ENCODE assay signal across 18 mouse cellular contexts in genomic region chr12:70695162-70695561, GRCm38 (mm10).
DNase-seq lines count a peak whose midpoint lies in the region; TF ChIP-seq lines count a peak whose summit lies in the region.
"Had no signal": no experiment of that assay in that cellular context is flagged by ENCODE, and none has a peak within 500 bp of the region (broad histone marks: within the 10 kb centered on the region; RNA-seq: fewer than 3 reads in every experiment).

No protein-coding gene starts in this region.

- H3K4me1 ChIP-seq in bone marrow macrophage, adult 2 months (ENCODE audit: control insufficient read depth, insufficient read depth, low read length) = peaks cover 26% of the 10 kb centered on the region
- no peaks in the 10 kb centered on the region for H3K4me1 ChIP-seq in kidney, adult 2 months (ENCODE audit: control insufficient read depth, insufficient read depth, low read length)
- H3K4me1 ChIP-seq: forebrain, embryonic 12.5 days; limb, embryonic 15.5 days had no signal

- no peak for TF ChIP-seq POLR2A in bone marrow macrophage, adult 2 months (IDR thresholded peaks at IDR 0.05; ENCODE audit: borderline replicate concordance, low read depth, low read length)
- no peak for TF ChIP-seq POLR2A in kidney, adult 2 months (IDR thresholded peaks at IDR 0.05; ENCODE audit: low read depth, low read length)

- H3K36me3 ChIP-seq in kidney, adult 2 months (ENCODE audit: control insufficient read depth, insufficient read depth, low read length) = no peaks in the 10 kb centered on the region
- H3K36me3 ChIP-seq: embryonic facial prominence, embryonic 13.5 days; forebrain, embryonic 12.5 days; limb, embryonic 15.5 days; lung, embryonic 15.5 days; midbrain, embryonic 10.5 days had no signal

- no peak overlapping the region for H3K4me3 ChIP-seq in bone marrow macrophage, adult 2 months (ENCODE audit: insufficient read depth, low read length)
- no peak overlapping the region for H3K4me3 ChIP-seq in kidney, adult 2 months (ENCODE audit: insufficient read depth, low read depth, low read length)
- H3K4me3 ChIP-seq: embryonic facial prominence, embryonic 13.5 days; forebrain, embryonic 12.5 days; layer of hippocampus, adult 2 months; limb, embryonic 15.5 days; lung, embryonic 15.5 days; midbrain, embryonic 10.5 days had no signal

- peak overlapping the region; percentile 62 for H3K27ac ChIP-seq in bone marrow macrophage, adult 2 months (ENCODE audit: insufficient read depth, low read depth, low read length)
- H3K27ac ChIP-seq in kidney, adult 2 months (ENCODE audit: insufficient read depth, low read depth, low read length) = no peak overlapping the region
- H3K27ac ChIP-seq: embryonic facial prominence, embryonic 13.5 days; forebrain, embryonic 12.5 days; layer of hippocampus, adult 2 months; limb, embryonic 15.5 days; lung, embryonic 15.5 days; midbrain, embryonic 10.5 days had no signal

- H3K27me3 ChIP-seq in kidney, adult 2 months (replicated peaks; ENCODE audit: control insufficient read depth, insufficient read depth, low read length) = no peaks in the 10 kb centered on the region; the same call in 1 of the 2 replicates
- H3K27me3 ChIP-seq: embryonic facial prominence, embryonic 13.5 days; forebrain, embryonic 12.5 days; limb, embryonic 15.5 days; lung, embryonic 15.5 days had no signal

- peak; percentile 16 for DNase-seq in retina, postnatal 1 day
- DNase-seq in retina, embryonic 14.5 days (ENCODE audit: low spot score) = no peak
- peak; percentile 23 for DNase-seq in induced T-regulatory cell, adult 2 months (ENCODE audit: low read depth)
- no peak for DNase-seq in kidney, adult 2 months
- DNase-seq in gastrocnemius, postnatal 25 days = no peak
- no peak for DNase-seq in ovary, postnatal 10 days (ENCODE audit: low spot score)
- DNase-seq: adrenal gland, postnatal 25 days; cerebellum, adult 11 months; cerebellum, postnatal 36 days; gastrocnemius, postnatal 10 days; spleen, adult 18-20 months had no signal

- WGBS in kidney, adult 2 months = 61% methylated on average over 5 of the region's 5 CpGs

- no peak for TF ChIP-seq CTCF in bone marrow macrophage, adult 2 months (IDR thresholded peaks at IDR 0.05; ENCODE audit: low read depth, low read length)
- no peak for TF ChIP-seq CTCF in kidney, adult 2 months (conservative IDR thresholded peaks at IDR 0.05; ENCODE audit: insufficient read depth, insufficient read length, low read depth, low read length)

Comparison
In these comparisons a context has a peak if more than half of its experiments do, and no peak if none do; other contexts are left out.
1. DNase-seq: peak in retina, postnatal 1 day (single experiment) and induced T-regulatory cell, adult 2 months (single experiment); none in retina, embryonic 14.5 days (single experiment), kidney, adult 2 months (single experiment), gastrocnemius, postnatal 25 days (single experiment) and ovary, postnatal 10 days (single experiment).